Mouse (Mus musculus) forebrain, embryonic 14.5 days (tissue): ENCODE results near the gene AC140267.1. TPM values are rescaled to one million over a fixed set of nuclear protein-coding genes. Genes with fewer than 3 reads are reported as not detected.

ENCODE experiments used
- polyA plus RNA-seq: library from polyadenylated mRNA; unstranded; fragments of >200 nt; fragmentation: Nextera tagmentation; extraction: Ambion mirVana; gene quantifications from 2 replicates; pipeline ENCODE4 v1.2.1, GENCODE M21; 2014

The AC140267.1 gene
- polyA plus RNA-seq, 1 experiment from 2014 or later: not detected

Other genes with a start within 250 kb of the AC140267.1 start
- gene Pdgfb, start 220.9 kb upstream of the AC140267.1 start, polyA plus RNA-seq: 2.7 and 3.4 TPM in 2 replicates
- 28.8 and 30.1 TPM in 2 replicates for gene Syngr1, start 144.5 kb upstream of the AC140267.1 start, polyA plus RNA-seq
- 768 and 902 TPM in 2 replicates for gene Rpl3, start 144.0 kb upstream of the AC140267.1 start, polyA plus RNA-seq
- gene Tab1, start 102.7 kb upstream of the AC140267.1 start, polyA plus RNA-seq: 33.1 and 36.6 TPM in 2 replicates
- gene Mgat3, start 62.1 kb upstream of the AC140267.1 start, polyA plus RNA-seq: 11.7 and 12.5 TPM in 2 replicates
- 28.3 and 37.0 TPM in 2 replicates for gene Mief1, start 1.8 kb upstream of the AC140267.1 start, polyA plus RNA-seq
- 133 and 140 TPM in 2 replicates for gene Atf4, start 19.3 kb downstream of the AC140267.1 start, polyA plus RNA-seq
- 71.1 and 78.0 TPM in 2 replicates for gene Rps19bp1, start 28.5 kb downstream of the AC140267.1 start, polyA plus RNA-seq
- gene Cacna1i, start 51.4 kb downstream of the AC140267.1 start, polyA plus RNA-seq: 0.46 and 0.51 TPM in 2 replicates